Mouse (Mus musculus): ENCODE data around the gene Pigl.
"Not testable (repeated sequence)": the region's sequence is repeated elsewhere in the genome, so short reads cannot be mapped to it uniquely, and the experiment has no call there.

Gene Pigl

DNA sequence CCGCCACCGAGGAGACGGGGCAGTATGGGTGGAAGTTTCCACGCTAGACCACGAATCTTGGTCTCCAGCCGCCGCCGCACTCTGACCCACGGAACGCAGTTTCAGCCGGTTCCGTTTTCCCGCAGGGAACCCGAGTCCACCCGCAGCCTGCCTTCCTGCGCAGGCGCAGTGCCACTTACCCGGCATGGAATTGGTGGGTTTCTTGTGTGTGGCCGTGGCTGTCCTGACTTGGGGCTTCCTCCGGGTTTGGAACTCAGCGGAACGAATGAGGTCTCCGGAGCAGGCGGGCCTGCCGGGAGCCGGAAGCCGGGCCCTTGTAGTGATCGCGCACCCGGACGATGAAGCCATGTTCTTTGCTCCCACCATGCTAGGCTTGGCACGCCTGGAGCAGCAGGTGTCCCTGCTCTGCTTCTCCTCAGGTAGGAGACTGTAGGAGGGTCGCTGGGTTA, at the start of gene Pigl, which contains the start of gene Ncor1:
Pigl (plus strand) TSS at position 185 of the 449 bp plus-strand sequence.
Ncor1 (minus strand) TSS at position 266 of the 449 bp plus-strand sequence.
- peak; percentile 92 for DNase-seq

DNA sequence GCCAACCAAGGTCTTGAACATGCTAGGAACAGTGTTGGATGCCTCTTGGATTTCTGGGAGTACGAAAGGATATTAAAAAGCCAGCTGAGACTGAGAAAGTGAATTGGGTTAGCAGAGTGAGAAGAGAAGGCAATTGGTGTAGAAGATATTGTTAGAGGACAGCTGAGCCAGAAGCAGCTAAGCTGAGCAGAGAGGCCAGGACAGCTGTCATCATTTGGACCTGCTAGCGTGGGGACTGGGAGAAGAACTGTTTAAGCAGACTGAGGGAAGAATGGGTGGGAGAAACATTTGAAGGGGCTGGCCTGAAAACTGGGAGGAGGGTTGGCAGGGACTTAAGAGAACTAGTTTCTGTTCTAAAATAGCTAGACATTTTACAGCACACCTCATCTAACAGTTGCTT, 49.4 kb upstream of the Pigl start:
- no peak for DNase-seq

DNA sequence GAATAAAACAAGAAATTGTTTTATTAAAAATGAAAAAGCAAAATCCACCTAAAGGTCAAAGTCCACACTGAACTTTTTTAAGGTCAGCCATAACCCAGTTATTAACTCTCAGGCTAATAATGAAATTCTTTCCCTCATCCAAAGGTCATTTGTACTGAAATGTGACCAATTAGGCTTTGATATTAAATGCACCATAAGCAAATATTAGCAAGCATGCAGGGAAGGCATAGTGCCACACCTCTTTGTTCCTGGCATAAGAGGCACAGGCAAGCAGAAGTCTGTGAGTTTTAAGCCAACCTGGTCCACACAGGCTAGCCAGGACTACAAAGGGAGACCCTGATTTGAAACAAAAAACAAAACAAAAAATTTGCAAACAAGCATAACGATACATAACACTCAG, 48.6 kb upstream of the Pigl start:
- no peak for DNase-seq

DNA sequence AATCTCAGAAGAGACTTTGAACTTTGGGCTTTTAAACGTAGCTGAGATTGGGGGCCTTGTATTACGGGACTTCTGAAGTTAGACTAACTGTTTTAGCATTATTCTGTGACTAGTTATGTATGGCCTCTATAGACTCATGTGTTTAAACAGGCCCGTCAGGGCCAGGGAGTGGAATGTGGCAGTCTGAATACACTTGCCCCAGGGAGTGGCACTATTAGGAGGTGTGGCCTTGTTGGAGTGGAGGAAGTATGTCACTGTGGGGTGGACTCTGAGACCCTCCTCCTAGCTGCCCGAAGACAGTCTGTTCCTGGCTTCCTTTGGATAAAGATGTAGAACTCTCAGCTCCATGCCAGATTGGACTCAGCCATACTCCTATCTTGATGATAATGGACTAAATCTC, 43.2 kb upstream of the Pigl start:
- DNase-seq: no peak

DNA sequence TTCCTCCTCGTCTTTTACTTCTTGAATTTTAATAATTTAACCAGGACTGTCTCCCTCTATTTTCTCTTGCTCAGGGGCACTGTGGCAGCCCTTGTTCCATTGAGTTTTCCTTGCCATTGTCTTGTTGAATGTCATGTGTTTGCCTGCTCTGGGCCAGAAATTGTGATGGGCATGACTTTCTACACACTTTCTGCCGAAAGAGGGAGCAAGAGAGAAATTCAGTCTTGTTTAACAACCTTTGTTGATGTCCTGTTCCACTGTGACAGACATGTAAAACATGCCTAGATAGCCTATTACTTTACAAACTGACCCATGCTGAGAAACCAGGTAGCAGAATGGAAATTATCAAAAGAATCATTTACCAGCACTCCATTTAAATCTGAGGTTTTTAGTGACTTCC, 33.7 kb upstream of the Pigl start:
- peak; percentile 22 for DNase-seq

DNA sequence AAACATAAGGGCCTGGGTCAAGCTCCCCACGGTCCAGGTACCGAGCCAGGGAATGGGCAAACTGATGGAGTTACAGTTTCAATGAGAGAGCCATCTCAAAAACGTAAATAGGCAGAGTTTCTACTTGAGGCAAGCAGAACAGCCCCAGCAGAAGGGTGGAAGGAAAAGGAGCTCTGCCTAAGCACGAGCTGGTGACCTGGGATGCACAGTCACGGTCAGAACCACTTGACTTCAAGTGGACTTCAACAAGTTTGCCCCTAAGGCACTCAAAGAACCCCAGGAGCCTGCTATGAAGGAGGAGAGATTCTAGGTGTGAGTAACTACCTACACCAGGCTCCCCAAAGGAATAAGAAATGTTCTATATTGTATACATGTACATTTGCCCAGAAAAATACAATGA, 32.0 kb upstream of the Pigl start:
- DNase-seq: no peak

DNA sequence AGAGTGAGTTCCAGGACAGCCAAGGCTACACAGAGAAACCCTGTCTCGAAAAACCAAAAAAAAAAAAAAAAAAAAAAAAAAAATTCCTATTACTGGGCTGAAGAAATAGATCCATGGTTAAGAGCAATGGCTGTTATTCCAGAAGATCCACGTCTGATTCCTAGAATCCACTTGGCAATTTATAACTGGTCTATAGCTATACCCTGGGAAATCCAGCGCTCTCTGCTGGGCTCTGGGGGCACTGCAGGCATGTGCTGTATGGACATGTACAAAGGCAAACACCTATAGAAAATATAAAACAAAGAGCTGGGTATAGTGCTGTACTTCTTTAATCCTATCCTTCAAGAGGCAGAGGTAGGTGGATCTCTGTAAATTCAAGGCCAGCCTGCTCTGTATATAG, 31.2 kb upstream of the Pigl start:
- no peak for DNase-seq

DNA sequence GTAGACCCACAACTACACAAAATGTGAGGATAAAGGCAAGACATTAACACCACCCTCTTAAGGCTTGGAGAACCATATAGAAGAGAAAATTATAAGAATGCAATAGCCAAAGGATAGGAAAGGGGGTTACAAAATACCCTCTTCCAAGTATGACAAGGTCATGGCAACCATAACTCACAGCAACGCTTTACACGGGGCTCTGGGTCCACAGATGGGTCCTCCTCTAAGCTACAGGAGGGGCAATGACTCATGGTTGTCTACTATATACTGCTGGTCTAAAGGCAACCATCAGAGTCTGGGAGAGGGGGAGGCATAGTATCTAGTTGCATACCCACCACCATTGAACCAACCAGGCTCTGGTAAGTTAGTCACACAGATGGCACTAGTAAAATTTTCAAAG, 26.0 kb upstream of the Pigl start:
- DNase-seq: no peak

DNA sequence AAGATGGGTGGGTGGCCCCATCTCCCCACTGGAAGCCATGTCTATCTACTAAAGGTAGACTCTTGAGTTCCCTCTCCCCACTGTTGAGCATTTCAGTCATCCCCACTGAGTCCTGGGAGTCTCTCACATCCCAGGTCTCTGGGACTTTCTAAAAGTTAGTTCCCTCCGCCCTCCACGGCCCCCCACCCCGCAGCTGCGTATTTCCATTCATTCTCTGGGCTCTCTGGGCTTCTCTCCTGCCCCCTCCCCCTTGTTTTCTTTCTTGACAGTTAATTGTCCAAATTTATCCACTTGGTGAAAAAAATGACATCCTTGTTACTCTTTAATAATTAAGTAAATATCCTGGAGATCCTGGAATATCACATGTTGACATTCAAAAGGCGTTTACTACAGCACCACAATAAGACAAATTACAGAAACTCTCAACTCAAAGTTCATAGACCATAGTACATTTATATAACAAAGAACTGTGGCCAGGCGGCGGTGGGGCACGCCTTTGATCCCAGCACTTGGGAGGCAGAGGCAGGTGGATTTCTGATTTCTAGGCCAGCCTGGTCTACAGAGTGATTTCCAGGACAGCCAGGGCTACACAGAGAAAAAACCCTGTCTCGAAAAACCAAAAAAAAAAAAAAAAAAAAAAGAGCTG, 17.5 kb upstream of the Pigl start:
- no peak for DNase-seq

DNA sequence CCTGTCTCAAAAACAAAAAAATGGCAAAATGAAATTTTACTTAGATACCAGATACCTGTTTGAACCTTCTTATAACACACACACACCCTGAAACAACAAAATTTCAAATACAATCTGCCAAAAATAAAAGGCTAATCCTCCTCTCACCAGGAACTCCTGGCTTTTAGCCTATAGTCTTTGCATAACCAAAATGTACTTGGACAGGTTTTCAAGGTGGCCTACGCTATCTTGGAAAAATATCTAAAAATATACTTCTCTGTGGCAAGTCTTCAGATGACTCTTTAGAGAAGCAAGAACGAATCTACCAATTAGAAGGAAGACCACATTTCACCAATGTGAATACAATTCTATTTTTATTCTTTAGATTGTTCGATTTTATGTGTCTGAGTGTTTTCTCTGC, 12.5 kb upstream of the Pigl start:
- no peak for DNase-seq

DNA sequence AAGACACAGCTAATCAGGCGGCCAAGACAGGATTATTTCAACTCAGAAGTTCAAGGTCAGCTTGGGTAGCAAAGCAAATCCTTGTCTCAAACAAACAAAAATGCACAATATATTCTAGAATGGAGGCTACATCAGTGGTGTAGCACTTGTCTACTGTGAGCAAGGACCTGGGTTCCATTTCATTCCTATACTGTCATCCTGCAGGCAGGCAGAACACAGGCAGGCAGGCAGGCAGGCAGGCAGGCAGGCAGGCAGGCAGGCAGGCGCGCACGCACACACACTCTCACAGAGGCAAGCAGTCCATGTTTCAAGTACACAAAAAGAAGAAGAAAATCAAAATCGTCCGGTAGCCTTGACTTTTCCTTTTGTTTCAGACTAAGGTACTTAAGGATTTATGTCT, 9.3 kb upstream of the Pigl start:
- DNase-seq: no peak

DNA sequence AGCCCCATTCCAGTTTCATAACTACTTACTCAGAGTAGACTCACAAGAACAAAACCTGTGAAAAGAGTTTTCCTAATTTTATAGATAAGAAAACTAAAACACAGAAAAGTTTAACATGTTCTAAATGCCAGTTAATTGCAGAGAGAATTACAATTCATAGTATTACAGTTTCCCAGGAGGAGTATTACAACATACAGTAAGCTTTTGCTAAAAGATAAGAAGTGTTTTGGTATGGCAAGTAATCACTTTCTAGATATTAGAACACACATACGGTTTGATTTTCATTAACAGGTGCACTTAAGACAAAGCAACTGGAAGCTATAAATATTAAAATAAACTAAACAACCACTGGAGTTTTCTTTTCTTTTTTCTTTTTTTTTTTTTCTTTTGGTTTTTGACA, 3.1 kb upstream of the Pigl start:
- no peak for DNase-seq

DNA sequence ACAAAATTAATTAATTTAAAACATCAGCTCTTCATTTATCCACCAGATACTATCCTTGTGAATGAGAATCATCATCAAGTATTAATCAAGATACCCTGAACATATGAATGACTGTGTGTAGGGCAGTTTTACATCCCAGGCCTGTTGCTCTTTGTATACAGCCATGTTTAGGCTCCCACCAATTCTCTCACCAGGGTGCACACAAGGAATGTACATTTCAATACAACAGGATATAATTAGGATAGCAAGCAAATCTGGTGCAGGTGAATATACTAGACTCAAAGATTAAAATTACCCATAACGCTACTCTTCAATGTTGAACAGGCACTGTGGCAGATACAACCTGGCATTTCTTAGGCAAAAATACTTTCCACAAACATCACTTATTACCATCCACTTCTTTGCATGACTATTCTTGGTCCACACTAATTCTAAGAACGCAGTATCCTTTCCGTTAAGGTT, 2.2 kb upstream of the Pigl start:
- DNase-seq: no peak

DNA sequence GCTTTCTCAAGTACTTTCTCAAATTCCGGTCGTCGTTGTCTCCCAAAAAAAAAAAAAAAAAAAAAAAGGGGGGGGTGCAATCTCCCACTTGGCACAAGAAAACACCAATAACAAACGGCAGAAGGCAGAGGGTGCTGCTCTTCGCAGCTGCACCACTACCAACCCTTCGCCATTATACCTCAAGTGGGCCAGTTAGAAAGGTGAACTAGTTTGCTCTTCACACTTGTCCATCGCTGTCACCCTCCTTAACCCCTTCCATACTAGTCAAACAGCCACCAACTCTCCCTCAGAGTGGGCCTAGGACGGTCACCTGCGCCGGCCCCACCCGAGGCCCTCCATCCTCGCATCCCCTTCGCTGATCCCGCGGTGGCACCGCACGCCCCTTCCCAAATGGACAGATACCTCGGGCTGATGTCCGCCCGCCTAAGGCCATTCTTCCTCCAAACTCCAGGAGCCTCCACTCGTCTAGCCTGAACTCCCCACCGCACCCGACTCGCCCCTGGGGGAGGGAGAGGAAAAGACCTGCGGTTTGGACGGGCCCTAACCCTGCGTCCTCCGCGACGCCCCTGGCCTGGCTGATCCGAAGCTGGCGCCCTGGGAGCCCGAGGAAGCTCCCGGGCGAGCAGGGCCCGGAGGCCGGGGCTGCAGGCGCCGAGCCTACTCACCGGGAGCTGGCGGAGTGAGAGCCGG, 1.6 kb upstream of the Pigl start:
- no peak for DNase-seq

DNA sequence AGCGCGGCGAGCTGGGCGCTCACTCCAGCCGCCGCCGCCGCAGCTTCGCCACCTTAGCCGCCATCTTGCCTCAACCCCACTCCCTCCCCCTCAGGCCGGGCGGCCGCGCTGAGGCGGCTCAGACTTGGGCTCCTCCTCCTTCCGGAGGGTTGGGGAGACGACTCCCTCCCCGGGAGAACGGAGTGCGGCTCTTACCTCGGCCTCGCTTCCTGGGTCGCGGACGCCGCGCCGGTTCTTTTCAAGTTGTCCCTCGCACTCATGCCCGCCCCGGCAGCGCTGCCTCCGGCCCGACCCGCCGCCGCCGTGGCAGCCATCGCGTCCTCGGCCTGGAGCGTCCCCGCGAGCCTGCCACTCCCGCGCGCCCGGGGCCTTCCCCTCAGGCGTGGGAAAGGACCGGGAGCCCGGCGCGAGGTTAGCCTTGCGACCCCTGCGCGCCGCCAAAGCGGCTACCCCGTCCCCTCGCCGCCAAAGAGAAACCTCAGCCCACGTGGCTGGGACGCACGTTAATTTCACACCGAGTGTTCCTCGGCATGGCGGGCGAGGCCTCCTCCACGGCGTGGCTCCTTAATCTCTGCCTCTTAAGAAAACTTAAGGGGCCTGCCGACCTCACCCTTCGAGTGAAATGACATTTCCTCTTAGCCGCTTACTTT, 894 bp upstream of the Pigl start:
- peak; percentile 93 for DNase-seq

DNA sequence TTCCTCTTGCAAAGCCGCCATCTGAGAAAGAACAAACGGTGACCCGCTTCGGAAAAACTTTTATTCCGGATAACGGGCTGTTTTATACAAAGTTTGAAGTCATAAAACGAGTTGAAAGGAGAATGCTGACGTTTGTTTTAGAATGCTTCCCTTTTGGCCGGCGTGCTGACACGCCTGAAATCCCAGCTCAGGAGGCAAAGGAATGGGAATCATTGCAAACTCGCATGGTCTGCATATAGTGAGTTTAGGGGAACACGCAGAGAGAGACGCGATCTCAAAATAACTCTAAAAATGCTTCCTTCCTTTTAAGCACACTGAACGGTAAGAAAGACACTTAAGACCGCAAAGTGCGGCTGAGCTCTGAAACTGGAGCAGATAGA, 379 bp upstream of the Pigl start:
- no peak for DNase-seq

DNA sequence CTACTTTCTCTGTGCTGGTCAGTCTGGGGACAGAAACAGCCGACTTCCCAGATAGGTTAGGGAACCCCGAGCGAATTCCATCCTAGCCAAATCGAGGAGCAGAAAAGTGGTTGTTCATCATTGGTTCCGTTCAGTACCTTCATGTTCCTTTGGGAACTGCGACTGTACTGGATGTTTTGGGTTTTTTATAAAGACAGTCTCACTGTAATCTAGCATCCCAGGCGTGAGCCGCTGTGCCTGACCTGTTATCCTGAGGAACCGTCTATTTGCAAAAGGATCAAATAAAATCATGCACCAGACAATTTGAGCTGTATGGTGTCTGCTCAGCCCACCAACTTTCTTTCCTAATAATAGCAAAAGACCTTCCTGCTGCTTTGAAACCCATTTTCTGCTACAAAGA, 520 bp downstream of the Pigl start:
- no peak for DNase-seq

DNA sequence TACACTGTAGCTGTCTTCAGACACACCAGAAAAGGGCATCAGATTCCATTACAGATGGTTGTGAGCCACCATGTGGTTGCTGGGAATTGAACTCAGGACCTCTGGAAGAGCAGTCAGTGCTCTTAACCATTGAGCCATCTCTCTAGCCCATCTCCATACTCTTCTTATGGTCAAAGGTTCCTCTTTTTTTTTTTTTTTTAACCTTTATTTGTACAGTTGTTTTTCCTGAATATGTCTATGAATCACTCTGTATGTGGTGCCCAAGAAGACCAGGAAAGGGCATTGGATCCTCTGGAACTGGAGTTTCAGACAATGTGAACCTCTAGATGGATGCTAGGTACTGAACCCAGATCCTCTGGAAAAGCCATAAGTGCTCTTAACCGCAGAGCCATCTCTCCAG, 4.3 kb downstream of the Pigl start:
- not testable (repeated sequence) for DNase-seq

DNA sequence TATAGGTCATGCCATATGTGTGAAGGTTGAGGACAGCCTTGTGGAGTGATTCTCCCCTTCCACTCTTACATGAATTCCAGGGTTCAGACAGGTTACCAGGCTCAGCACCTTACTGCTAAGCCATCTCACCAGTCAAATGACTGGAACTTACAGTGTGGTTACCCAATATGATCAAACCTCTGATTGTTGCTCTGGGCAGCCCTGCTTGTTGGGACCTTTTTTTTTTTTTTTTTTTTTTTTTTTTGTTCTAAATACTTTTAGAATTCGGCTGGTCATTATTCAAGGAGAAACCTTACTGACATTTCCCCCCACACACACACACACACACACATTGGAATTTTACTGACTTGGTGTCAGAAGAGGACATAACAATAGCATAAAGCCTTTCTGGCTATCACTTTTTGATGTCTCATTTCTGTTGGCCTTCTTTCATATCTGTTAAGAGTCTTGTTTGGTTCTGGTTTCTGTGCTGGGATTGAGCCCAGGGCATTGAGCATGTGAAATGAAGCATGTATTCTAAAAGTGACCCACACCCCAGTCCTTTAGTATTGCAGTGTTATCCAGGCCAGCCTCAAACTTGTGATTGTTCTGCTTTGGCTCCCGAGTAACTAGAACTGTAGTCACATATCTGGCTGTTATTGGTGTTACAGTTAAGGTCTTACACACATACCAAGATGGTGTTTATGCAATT, 5.1 kb downstream of the Pigl start:
- no peak for DNase-seq

DNA sequence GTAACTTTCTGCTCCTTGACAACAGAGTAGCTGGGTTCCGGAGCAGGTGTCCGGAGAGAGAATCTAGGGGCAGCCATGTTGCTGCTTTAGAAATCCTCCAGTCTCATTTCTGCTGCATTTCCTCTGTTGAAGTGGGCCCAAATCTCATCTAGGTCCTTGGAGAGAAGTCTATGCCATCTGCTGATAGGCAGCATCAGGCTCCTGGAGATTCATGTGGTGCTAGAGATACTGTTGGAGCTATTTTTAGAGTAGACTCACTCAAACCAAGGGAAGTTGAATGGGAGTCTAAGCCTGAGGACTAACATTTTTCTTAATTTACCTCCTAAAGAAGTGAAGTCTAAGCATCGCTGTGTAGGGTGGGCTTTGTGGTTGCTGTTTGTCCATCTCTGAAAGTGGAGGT, 6.4 kb downstream of the Pigl start:
- no peak for DNase-seq

DNA sequence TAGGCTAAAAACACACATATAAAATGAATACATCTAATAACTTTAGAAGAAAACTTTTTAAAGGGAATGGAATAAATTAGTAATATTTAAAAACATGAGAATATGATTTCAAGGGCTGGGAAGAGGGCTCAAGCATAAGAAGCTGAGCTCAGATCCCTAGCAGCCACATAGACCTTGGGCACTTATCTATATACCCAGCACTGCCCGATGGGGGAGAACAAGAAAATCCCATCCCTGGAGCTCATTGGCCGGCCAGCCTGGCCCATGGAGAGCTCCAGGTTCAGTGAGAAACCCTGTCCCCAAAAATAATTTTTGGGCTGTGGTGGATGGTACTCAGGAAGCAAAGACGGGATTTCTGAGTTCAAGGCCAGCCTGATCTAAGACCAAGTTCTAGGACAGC, 7.6 kb downstream of the Pigl start:
- DNase-seq: no peak

DNA sequence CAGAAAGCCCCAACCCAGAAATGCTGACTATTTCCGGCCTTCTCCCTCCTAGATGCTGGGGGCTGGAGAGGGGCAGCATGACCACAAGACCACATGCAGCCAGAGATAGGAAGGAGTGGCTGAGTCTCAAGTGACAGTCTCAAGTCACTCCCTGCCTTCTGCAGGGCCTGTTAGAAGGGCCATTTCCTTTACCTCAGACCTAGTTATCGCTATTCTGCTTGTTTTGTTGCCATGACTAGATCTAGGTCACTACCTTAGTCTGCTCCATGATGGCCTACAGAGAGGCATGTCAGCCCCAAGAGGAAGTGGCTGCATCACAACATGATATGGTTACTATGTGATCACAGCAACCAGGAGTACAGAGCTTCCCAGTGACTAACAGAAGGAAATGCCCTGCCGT, 8.3 kb downstream of the Pigl start:
- no peak for DNase-seq

DNA sequence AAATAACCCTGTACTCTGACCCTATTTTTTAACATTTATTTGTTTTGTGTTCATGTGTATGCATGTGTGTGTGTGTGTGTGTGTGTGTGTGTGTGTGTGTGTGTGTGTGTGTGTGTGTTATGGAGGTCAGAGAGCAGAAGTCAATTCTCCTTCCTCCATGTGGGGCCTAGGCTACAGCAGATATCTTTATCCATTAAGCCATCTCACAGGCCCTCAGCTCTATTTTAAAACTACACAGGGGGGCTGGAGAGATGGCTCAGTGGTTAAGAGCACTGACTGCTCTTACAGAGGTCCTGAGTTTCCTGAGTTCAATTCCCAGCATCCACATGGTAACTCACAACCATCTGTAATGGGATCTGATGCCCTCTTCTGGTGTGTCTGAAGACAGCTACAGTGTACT, 9.0 kb downstream of the Pigl start:
- DNase-seq: not testable (repeated sequence)

DNA sequence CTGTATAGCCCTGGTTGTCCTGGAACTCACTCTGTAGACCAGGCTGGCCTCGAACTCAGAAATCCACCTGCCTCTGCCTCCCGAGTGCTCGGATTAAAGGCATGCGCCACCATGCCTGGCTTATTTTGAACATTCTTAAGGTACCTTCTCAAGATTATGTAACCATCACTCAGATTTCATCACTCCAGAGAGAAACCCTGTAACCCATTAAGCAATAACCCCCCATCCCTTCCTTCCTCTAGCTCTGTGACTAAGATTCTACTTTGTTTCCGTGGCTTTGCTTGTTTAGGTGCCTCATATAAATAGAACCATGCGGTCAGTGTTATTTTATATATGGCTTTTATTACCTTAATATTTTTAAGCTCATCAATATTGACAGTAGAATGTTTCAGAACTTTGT, 12.2 kb downstream of the Pigl start:
- DNase-seq: no peak

Measured in kidney, postnatal 14 days (tissue).